Mouse (Mus musculus) G1E (cell line): ENCODE measurements around the gene Prf1.

Experiments
- CTCF ChIP-seq: IDR thresholded peaks from 2 replicates; pipeline ENCODE4 v1.5.1; 2012; ENCODE audit warnings: low read depth, low read length, inconsistent platforms, mixed read lengths
- GATA1 ChIP-seq: IDR thresholded peaks from 2 replicates; pipeline ENCODE4 v1.6.1; 2012; ENCODE audit warnings: borderline replicate concordance, low read length, inconsistent platforms, mixed read lengths

- no peak for TF ChIP-seq CTCF
- no peak for TF ChIP-seq GATA1
Measured at GRCm38 (mm10) chr10:61255190-61255589, 42.4 kb upstream of the Prf1 start.
